Mouse (Mus musculus): ENCODE data around the gene 1810037I17Rik.

DNA sequence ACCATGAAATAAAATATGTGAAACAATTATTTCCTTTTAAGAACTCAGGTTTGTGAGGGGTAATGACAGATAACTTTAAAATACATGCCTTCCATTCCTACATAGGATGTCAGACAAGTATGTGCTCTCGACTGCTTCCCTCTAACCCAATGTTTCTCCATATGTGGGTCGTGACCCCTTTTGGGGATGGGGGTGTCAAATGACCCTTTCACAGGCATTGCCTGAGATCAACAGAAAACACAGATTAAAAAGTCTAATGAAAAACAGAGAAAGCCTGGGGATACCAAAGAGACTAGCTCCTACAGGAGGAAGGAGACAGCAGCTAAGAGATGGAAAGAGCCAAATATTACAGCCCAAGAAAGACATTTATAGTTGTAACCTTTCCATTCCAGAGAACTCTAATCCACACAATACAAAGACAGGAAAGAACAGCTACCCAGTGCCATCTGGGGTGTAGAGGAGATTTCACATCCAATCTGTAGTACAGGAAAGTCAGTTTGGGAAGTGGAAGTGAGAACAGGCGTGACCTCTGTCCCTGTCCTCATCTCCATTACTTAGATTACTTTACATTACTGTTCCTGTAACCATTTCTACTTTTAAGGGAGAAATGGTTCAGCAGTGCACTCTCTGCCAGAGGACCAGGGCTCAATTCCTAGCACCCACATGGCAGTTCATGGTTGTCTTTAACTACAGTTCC lies 48.3 kb downstream of the 1810037I17Rik start:
- TF ChIP-seq ETS1 (conservative IDR thresholded peaks at IDR 0.05; ENCODE audit: low read depth, low read length) (no peak), SMC3 (IDR thresholded peaks at IDR 0.05; ENCODE audit: low read depth, low read length) (no peak), MAFK (IDR thresholded peaks at IDR 0.05; ENCODE audit: insufficient replicate concordance, low read length) (no peak), EP300 (IDR thresholded peaks at IDR 0.05; ENCODE audit: low read length) (no peak), POLR2A (IDR thresholded peaks at IDR 0.05; ENCODE audit: low read depth, low read length) (no peak), ZC3H11A (IDR thresholded peaks at IDR 0.05; ENCODE audit: low read depth, low read length) (no peak), JUND (conservative IDR thresholded peaks at IDR 0.05; ENCODE audit: low read depth, low read length) (no peak), NELFE (IDR thresholded peaks at IDR 0.05; ENCODE audit: low read depth, low read length) (no peak), CTCF (conservative IDR thresholded peaks at IDR 0.05 in 1 of 2, IDR thresholded peaks at IDR 0.05 in 1 of 2; ENCODE audit: low read depth in 2 of 2, low read length in 2 of 2) (no peak), USF1 (IDR thresholded peaks at IDR 0.05; ENCODE audit: low read depth, low read length) (no peak), ELF1 (IDR thresholded peaks at IDR 0.05; ENCODE audit: low read depth, low read length) (no peak)
